Mouse (Mus musculus): Measurements from ENCODE around the gene Gm17428. TPM values are rescaled to one million over a fixed set of nuclear protein-coding genes. Genes with fewer than 3 reads are reported as not detected.
"Not testable (repeated sequence)": the region's sequence is repeated elsewhere in the genome, so short reads cannot be mapped to it uniquely, and the experiment has no call there.

Gene Gm17428
- polyA plus RNA-seq, 1 experiment from 2014 or later: not detected

DNA sequence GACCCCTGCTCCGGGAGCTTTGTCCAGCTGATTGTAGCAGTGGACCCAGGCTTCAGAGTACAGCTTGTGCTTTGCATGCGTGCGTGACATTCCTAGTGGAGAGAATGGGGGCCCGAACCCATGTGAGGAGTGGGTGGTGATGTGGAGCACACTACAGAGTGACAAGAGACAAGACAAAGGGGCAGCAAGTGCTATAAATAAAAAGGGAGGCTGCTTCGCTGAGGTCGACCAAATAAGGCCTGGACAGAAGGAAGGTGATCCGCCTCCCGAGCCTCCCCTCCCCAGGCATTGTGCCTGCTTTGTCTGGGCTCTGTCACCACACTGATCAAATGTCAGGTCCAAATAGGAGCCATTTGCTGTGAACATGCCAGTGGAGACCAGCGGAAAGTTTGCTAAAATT is 20.1 kb downstream of the Gm17428 start:
- DNase-seq (ENCODE audit: low spot score) (no peak), ATAC-seq (ENCODE audit: insufficient number of reproducible peaks, low FRiP score, low TSS enrichment, low read depth) (peak; percentile 14; the same call in 1 of the 2 replicates)
- no peak overlapping the region for H3K4me2 ChIP-seq (ENCODE audit: low read depth, severe bottlenecking)
- no peak overlapping the region for H3K4me3 ChIP-seq (ENCODE audit: low read depth, low read length)
- no peak overlapping the region for H3K27ac ChIP-seq (replicated peaks; ENCODE audit: low read depth, low read length)
- H3K27me3 ChIP-seq (ENCODE audit: control insufficient read depth, insufficient read depth, low read length): no peaks in the 10 kb centered on the region
- H3K36me3 ChIP-seq (ENCODE audit: control insufficient read depth, insufficient read depth, low read length): no peaks in the 10 kb centered on the region
- WGBS: 71% methylated on average over 9 of the region's 9 CpGs
- 0 out of 2 replicates have a peak, but pooled peaks cover 3% of the 10 kb centered on the region for H3K4me1 ChIP-seq (ENCODE audit: control insufficient read depth, insufficient read depth, low read length)
- H3K9ac ChIP-seq (ENCODE audit: low read length): no peak overlapping the region
- H3K9me3 ChIP-seq (ENCODE audit: control insufficient read depth, low read length): no peaks in the 10 kb centered on the region

DNA sequence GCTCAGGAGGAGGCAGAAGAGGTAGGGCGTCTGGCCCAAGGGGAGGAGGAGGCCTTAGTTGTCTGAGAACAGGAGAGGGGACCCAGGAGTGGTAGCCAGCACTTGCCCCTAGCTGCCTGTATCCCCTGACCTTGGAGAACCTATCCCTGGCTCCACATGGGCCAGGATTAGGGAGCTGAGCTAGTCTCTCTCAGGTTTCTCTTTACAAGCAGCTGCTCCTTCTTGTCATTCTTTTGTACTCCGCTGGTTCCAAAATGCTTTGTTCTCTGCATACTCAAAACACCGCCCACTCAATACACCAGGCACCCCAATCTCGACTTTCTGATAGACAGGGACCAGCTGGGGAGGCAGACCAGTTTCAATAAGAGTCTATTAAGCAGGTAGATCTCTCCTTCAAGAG is 20.6 kb downstream of the Gm17428 start:
- no peaks in the 10 kb centered on the region for H3K27me3 ChIP-seq (ENCODE audit: control insufficient read depth, insufficient read depth, low read length)
- WGBS: 63% methylated on average over 4 of the region's 4 CpGs
- H3K4me3 ChIP-seq (ENCODE audit: low read depth, low read length): no peak overlapping the region
- H3K36me3 ChIP-seq (ENCODE audit: control insufficient read depth, insufficient read depth, low read length): no peaks in the 10 kb centered on the region
- DNase-seq (ENCODE audit: low spot score) (no peak), ATAC-seq (ENCODE audit: insufficient number of reproducible peaks, low FRiP score, low TSS enrichment, low read depth) (peak; percentile 45; the same call in 1 of the 2 replicates)
- H3K4me2 ChIP-seq (ENCODE audit: low read depth, severe bottlenecking): no peak overlapping the region
- H3K27ac ChIP-seq (replicated peaks; ENCODE audit: low read depth, low read length): no peak overlapping the region
- 0 out of 2 replicates have a peak, but pooled peaks cover 3% of the 10 kb centered on the region for H3K4me1 ChIP-seq (ENCODE audit: control insufficient read depth, insufficient read depth, low read length)
- no peaks in the 10 kb centered on the region for H3K9me3 ChIP-seq (ENCODE audit: control insufficient read depth, low read length)
- no peak overlapping the region for H3K9ac ChIP-seq (ENCODE audit: low read length)

DNA sequence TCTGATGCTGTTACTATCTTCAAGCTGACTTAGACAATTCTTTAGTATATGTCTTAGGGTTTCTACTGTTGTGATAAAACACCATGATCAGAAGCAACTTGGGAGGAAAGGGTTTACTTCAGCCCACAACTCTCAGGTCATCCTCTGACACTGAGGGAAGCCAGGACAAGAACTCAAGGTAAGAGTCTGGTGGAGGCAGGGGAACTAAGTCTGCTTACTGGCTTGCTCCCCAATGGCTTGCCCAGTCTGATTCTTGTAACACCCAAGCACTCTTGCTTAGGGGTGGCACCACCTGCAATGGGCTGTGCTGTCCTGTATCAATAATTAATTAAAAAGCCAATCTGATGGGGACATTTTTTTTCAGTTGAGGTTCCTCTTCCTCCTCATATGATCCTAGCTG is 21.9 kb downstream of the Gm17428 start:
- no peak overlapping the region for H3K4me3 ChIP-seq (ENCODE audit: low read depth, low read length)
- ATAC-seq (ENCODE audit: insufficient number of reproducible peaks, low FRiP score, low TSS enrichment, low read depth) (no peak), DNase-seq (ENCODE audit: low spot score) (no peak)
- H3K4me2 ChIP-seq (ENCODE audit: low read depth, severe bottlenecking): no peak overlapping the region
- no peak overlapping the region for H3K27ac ChIP-seq (replicated peaks; ENCODE audit: low read depth, low read length)
- no peak overlapping the region for H3K9ac ChIP-seq (ENCODE audit: low read length)
- no peaks in the 10 kb centered on the region for H3K9me3 ChIP-seq (ENCODE audit: control insufficient read depth, low read length)
- 0 out of 2 replicates have a peak, but pooled peaks cover 3% of the 10 kb centered on the region for H3K4me1 ChIP-seq (ENCODE audit: control insufficient read depth, insufficient read depth, low read length)
- no peaks in the 10 kb centered on the region for H3K36me3 ChIP-seq (ENCODE audit: control insufficient read depth, insufficient read depth, low read length)
- H3K27me3 ChIP-seq (ENCODE audit: control insufficient read depth, insufficient read depth, low read length): no peaks in the 10 kb centered on the region

DNA sequence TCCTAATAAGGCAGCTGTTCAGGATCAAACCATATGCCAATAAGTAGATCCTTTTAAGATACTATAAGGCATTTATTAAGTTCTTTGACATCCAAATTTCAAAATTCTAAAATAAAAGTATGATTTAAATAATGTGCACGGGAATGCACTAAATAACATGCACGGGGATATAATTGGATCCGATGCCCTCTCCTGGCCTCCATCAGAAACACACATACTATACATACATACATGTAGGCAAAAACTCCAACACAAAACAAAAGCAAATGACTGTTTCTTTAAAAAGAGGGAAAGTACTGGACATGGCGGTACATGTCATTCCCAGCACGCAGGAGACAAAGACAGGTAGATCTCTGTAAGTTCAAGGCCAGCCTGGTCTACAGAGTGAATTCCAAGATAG is 23.1 kb downstream of the Gm17428 start:
- not testable (repeated sequence) for H3K4me3 ChIP-seq (ENCODE audit: low read depth, low read length); H3K4me1 ChIP-seq (ENCODE audit: control insufficient read depth, insufficient read depth, low read length); H3K36me3 ChIP-seq (ENCODE audit: control insufficient read depth, insufficient read depth, low read length); DNase-seq (ENCODE audit: low spot score); H3K4me2 ChIP-seq (ENCODE audit: low read depth, severe bottlenecking); H3K9me3 ChIP-seq (ENCODE audit: control insufficient read depth, low read length); H3K9ac ChIP-seq (ENCODE audit: low read length); ATAC-seq (ENCODE audit: insufficient number of reproducible peaks, low FRiP score, low TSS enrichment, low read depth); H3K27me3 ChIP-seq (ENCODE audit: control insufficient read depth, insufficient read depth, low read length); H3K27ac ChIP-seq (replicated peaks; ENCODE audit: low read depth, low read length)
- 92% methylated on average over 5 of the region's 5 CpGs for WGBS

DNA sequence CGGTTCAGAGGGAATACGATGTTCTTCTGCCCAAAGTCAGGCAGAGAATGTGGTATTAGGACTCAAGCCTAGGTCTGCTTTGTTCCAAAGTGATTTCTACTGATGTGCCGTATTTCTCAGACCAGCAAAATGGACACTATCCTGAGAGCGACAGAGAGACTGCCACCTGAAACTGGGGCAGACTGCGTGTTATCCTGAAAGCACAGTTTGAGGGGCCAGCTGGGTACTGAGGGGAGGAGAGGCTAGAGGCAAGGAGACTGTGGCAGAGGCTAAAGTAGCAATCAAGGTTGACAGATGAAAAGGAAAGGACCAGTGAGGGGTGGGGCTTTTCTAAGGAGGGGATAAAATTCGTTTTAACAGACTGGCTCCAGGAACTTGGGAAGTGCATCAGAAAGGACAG is 24.1 kb downstream of the Gm17428 start:
- no peak for ATAC-seq (ENCODE audit: insufficient number of reproducible peaks, low FRiP score, low TSS enrichment, low read depth)
- Histone ChIP-seq H3K36me3 (ENCODE audit: control insufficient read depth, insufficient read depth, low read length) (no peaks in the 10 kb centered on the region), H3K9me3 (ENCODE audit: control insufficient read depth, low read length) (no peaks in the 10 kb centered on the region), H3K4me2 (ENCODE audit: low read depth, severe bottlenecking) (no peak overlapping the region), H3K27me3 (ENCODE audit: control insufficient read depth, insufficient read depth, low read length) (no peaks in the 10 kb centered on the region), H3K4me1 (ENCODE audit: control insufficient read depth, insufficient read depth, low read length) (no peaks in the 10 kb centered on the region), H3K27ac (replicated peaks; ENCODE audit: low read depth, low read length) (no peak overlapping the region), H3K9ac (ENCODE audit: low read length) (no peak overlapping the region), H3K4me3 (ENCODE audit: low read depth, low read length) (no peak overlapping the region)
- 87% methylated on average over 6 of the region's 6 CpGs for WGBS
- DNase-seq (ENCODE audit: low spot score): no peak

DNA sequence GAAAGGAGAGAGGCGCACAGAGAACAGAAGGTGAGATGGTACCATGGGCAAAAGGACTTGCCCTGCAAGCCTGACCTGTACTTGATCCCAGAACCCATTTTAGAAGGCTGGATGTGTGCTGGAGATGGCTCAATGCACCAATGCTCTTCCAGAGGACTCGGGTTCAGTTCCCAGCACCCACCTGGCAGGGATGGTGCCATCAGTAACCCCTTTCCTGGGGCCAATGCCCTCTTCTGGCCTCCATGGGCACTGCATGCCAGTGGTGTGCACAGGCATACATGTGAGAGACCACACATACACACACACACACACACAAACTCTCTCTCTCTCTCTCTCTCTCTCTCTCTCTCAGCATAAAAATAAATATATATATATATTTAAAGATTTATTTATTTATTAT is 24.7 kb downstream of the Gm17428 start:
- H3K4me3 ChIP-seq (ENCODE audit: low read depth, low read length): no peak overlapping the region
- no peaks in the 10 kb centered on the region for H3K27me3 ChIP-seq (ENCODE audit: control insufficient read depth, insufficient read depth, low read length)
- H3K27ac ChIP-seq (replicated peaks; ENCODE audit: low read depth, low read length): no peak overlapping the region
- DNase-seq (ENCODE audit: low spot score) (no peak), ATAC-seq (ENCODE audit: insufficient number of reproducible peaks, low FRiP score, low TSS enrichment, low read depth) (no peak)
- no peak overlapping the region for H3K4me2 ChIP-seq (ENCODE audit: low read depth, severe bottlenecking)
- H3K9me3 ChIP-seq (ENCODE audit: control insufficient read depth, low read length): no peaks in the 10 kb centered on the region
- WGBS: 95% methylated on average over 2 of the region's 2 CpGs
- no peaks in the 10 kb centered on the region for H3K4me1 ChIP-seq (ENCODE audit: control insufficient read depth, insufficient read depth, low read length)
- H3K36me3 ChIP-seq (ENCODE audit: control insufficient read depth, insufficient read depth, low read length): no peaks in the 10 kb centered on the region
- no peak overlapping the region for H3K9ac ChIP-seq (ENCODE audit: low read length)

DNA sequence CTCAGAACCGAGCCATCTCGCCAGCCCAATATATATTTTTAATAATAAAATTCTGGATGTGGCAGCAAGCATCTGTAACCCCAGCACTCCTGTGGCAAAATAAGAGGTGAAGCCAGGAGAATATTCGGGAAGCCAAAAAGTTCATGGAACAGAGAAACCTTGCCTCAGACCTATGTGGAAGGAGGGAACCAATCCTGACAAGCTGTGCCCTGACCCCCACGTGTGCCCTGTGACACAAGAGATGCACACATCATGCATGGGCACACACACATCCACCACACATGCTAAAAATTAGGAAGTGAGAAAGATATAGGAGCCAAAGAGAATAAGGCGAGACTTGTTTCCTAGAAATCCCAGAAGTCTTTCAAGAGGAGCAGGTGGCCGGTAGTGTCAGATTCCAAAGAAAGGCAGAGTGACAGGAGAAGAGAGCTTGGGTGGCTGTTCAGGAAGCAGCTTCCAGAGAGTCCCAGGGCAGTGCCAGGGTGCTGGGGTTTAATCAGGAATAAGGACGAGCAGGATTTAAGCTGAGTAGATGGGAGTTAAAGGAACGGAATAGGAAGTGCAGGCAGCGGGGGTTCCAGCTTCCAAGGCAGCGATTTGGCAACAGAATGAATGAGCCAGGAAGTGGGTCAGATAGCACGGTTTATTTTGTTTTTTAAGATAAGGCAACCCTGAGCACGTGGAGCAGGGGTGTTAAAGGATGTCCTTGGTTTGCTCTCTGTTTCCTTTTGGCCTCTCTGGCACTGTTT is 25.4 kb downstream of the Gm17428 start:
- Histone ChIP-seq H3K4me2 (ENCODE audit: low read depth, severe bottlenecking) (no peak overlapping the region), H3K27ac (replicated peaks; ENCODE audit: low read depth, low read length) (no peak overlapping the region), H3K36me3 (ENCODE audit: control insufficient read depth, insufficient read depth, low read length) (no peaks in the 10 kb centered on the region), H3K4me1 (ENCODE audit: control insufficient read depth, insufficient read depth, low read length) (no peaks in the 10 kb centered on the region), H3K4me3 (ENCODE audit: low read depth, low read length) (no peak overlapping the region), H3K9ac (ENCODE audit: low read length) (no peak overlapping the region), H3K9me3 (ENCODE audit: control insufficient read depth, low read length) (no peaks in the 10 kb centered on the region), H3K27me3 (ENCODE audit: control insufficient read depth, insufficient read depth, low read length) (no peaks in the 10 kb centered on the region)
- DNase-seq (ENCODE audit: low spot score): no peak
- no peak for ATAC-seq (ENCODE audit: insufficient number of reproducible peaks, low FRiP score, low TSS enrichment, low read depth)
- WGBS: 48% methylated on average over 12 of the region's 12 CpGs

DNA sequence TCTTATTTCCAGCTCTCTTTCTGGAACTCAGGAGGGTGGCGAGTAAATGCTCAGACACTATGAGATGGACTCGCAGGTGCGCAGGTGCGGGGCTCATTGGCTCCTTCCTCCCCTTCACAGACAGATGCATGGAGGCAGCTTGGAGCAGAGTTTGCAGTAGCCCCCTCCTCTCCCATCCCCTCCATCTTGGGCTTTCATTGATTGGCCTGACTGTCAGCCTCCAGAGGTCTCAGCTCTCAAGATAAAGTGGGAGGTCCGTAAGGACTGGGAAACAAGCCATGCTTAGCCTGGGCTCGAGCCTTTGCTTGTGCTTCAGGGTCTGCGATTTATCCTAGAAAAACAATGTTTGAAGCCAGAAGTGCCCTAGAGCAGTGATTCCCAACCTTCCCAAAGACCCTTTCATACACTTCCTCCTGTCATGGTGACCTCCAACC is 26.0 kb downstream of the Gm17428 start:
- no peak overlapping the region for H3K9ac ChIP-seq (ENCODE audit: low read length)
- H3K27me3 ChIP-seq (ENCODE audit: control insufficient read depth, insufficient read depth, low read length): no peaks in the 10 kb centered on the region
- 68% methylated on average over 7 of the region's 7 CpGs for WGBS
- H3K4me3 ChIP-seq (ENCODE audit: low read depth, low read length): no peak overlapping the region
- H3K4me1 ChIP-seq (ENCODE audit: control insufficient read depth, insufficient read depth, low read length): no peaks in the 10 kb centered on the region
- no peak for ATAC-seq (ENCODE audit: insufficient number of reproducible peaks, low FRiP score, low TSS enrichment, low read depth)
- no peaks in the 10 kb centered on the region for H3K36me3 ChIP-seq (ENCODE audit: control insufficient read depth, insufficient read depth, low read length)
- no peak overlapping the region for H3K4me2 ChIP-seq (ENCODE audit: low read depth, severe bottlenecking)
- DNase-seq (ENCODE audit: low spot score): no peak
- H3K9me3 ChIP-seq (ENCODE audit: control insufficient read depth, low read length): no peaks in the 10 kb centered on the region
- H3K27ac ChIP-seq (replicated peaks; ENCODE audit: low read depth, low read length): no peak overlapping the region

Measured in limb, embryonic 11.5 days (tissue).